Mouse (Mus musculus) urinary bladder, postnatal 25 days (tissue): Measurements from ENCODE around the gene Rab3b.

Experiments
- DNase-seq: peaks from one replicate; pipeline ENCODE4 v3.0.0; 2022; ENCODE audit warnings: low spot score

Gene Rab3b

DNA sequence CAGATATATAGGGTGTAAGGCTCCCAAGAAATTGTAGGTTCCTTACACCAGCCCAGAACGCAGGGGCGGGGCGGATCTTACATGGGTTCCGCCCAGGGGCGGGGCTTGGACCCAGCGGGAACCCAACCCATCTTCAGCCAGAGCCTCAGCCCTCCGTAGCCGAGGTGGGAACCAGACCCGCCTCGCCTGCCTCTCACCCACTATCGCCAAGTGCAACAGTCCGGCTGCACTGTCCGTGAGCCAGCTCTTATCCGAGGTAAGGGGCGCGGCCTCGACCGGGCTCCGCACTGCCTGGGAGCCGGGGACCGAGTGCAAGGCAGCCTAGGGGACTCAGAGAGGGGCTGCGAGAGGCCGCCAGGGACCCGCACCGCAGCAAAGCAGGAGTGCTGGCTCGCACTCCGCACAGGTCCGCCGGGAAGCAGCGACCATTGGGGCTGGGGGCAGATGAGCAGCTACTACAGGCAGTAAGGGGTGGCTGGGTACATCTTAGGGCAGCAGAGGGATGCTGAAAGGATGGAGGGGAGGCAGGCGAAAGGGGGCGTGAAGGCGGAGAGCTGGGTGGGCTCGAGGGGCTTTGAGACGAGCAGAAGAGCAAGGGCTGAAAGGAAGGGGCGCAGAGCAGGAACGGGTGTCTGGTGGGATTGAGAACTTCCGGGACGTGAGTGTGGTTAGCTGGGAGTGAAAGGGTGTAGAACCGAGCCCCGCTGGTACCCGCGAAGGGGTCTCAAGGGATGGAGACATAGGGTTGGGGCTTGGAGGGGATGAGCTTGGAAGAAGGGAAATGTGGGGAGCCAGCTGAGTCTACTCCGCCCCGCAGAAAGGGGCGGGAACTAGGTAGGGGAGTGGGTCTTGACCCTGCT is at the start of gene Rab3b:
Gene Rab3b, plus strand, starts transcription at position 101 of the 860 bp plus-strand sequence.
- peak; percentile 54 for DNase-seq

- DNase-seq = no peak
Observed at GRCm38 (mm10) chr4:108830698-108831097, 48.2 kb upstream of the Rab3b start.

- DNase-seq = peak; percentile 81
Observed at GRCm38 (mm10) chr4:108832916-108833827, 45.7 kb upstream of the Rab3b start, which contains the start of gene Btf3l4. Btf3l4 (minus strand) TSS chr4:108833614.

DNA sequence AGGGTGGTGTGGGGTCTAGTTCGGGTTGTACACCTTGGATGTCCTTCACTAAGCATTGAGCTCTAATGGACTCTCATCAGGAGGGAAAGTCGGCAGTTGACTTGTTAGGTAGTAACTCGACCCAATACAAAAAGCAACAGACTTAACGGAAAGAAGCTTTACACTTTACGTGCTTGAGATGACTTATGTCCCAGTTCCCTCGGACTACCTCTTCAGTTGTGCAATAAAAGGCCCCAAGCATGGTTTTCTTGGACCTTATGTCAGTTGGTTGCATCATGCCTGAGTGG is 45.1 kb upstream of the Rab3b start:
- DNase-seq = no peak

GRCm38 (mm10) chr4:108834115-108834970 is 44.5 kb upstream of the Rab3b start, which contains the start of gene Txndc12:
Txndc12 (plus strand) TSS chr4:108834601.
- DNase-seq = peak; percentile 62

DNA sequence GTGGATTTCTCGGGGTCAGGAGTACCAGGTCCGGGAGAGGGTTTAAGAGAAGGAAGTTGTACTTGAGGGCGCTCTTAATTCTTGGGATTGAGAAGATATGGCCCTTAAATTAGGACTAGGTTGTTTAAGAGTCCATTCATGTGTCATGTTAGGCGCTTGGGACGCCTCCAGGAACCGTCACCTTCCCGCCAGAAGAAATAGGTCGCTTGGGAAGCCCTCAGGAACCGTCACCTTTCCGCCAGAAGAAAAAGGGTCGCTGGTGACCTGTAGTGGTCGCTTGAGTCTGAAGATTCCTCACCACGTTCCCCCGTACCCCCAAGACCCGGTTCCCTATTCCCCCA is 43.9 kb upstream of the Rab3b start:
- DNase-seq = no peak

- DNase-seq = no peak
Observed at GRCm38 (mm10) chr4:108835496-108835895, 43.4 kb upstream of the Rab3b start.

DNA sequence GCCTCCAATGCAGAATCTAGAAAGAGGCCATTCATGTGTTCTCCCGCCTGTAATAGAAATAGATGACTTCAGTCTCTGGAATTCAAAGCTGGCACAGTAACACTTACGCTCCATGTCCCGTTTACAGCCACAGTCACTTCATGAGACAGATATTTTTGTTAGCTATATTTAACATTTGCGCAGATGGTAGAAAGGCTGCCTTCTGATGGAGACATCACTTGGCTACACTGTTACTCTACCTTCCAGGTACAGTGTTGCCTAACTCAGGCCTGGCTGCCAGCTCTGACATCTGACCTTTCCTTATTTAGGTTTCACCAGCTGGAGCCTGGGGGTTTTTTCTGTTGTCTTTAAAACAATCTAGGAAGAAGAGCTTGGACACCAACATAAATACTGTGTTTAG is 40.8 kb upstream of the Rab3b start:
- no peak for DNase-seq

- DNase-seq = no peak
Observed at GRCm38 (mm10) chr4:108841920-108842578, 36.8 kb upstream of the Rab3b start.

GRCm38 (mm10) chr4:108843336-108843735 is 35.5 kb upstream of the Rab3b start:
- DNase-seq = no peak

- no peak for DNase-seq
Observed at GRCm38 (mm10) chr4:108845824-108846569, 32.9 kb upstream of the Rab3b start.

- DNase-seq = peak; percentile 72
Observed at GRCm38 (mm10) chr4:108847715-108848504, 31.0 kb upstream of the Rab3b start, which contains the start of gene Kti12. Kti12 (plus strand) TSS chr4:108847785.

GRCm38 (mm10) chr4:108848505-108848848 is 30.4 kb upstream of the Rab3b start, which contains the start of gene A730015C16Rik:
A730015C16Rik (minus strand) TSS chr4:108848619.
- DNase-seq = peak; percentile 9

DNA sequence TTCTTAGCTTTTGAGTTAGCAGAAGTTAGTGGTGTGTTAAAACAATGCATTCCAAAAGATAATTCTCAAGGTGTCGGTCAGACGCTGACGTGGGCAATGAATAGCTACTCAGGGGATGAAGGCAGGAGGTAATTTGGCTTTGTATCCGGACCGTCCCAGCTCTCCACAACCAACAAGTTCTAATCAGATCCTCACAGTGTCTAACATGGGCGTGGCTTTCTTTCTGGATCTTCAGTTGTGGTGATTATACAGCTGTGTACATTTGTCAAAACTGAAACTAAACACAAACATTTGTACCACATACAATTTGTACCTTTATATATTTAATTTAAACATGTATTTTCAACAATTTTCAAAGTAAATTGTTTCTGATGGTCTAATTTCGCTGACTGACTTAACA is 12.1 kb upstream of the Rab3b start:
- no peak for DNase-seq

DNA sequence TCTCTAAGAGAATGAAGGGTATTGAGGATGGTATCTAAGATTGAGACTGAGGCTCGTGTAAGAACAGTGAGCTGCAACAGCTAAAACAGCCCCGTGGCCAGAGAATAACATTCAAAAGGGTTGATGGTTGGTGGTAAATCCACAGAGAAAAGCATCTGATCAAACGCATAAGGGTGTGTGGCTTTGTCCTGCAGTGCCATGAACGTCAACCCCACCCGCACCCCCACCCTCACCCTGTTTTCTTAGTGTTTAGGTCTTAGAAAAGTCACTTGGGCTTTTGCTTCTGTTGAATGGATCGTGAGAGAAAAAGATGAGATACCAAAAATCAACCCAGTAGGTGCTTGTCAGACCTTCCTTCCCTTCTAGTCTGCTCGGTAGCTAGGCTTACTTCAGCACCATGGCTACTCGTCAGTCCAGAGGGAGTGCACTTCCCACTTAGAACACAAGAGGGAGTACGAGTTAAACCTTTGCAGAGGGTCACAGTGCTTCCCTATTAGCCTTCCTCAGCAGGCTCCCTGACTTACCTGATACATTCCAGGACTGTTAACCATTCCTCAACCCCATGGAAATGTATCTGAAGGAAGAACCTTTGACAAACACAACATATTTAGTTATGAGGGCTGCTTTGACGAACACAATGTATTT is 9.0 kb upstream of the Rab3b start:
- DNase-seq = peak; percentile 75

DNA sequence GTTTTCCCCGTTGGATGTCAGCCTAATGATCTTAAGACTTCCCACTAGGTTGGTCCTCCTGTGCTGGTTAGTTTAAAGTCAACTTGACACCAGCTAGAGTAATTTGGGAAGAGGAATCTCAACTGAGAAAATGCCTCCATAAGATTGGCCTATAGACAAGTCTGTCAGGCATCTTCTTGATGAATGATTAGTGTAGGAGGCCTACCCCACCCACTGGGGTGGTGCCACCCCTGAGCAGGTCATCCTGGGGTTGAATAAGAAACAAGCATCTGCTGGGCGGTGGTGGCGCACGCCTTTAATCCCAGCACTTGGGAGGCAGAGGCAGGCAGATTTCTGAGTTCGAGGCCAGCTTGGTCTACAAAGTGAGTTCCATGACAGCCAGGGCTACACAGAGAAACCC is 5.1 kb upstream of the Rab3b start:
- DNase-seq = no peak

GRCm38 (mm10) chr4:108877901-108878300 is 962 bp upstream of the Rab3b start:
- no peak for DNase-seq

- DNase-seq = no peak
Observed at GRCm38 (mm10) chr4:108883815-108884214, 5.0 kb downstream of the Rab3b start.

DNA sequence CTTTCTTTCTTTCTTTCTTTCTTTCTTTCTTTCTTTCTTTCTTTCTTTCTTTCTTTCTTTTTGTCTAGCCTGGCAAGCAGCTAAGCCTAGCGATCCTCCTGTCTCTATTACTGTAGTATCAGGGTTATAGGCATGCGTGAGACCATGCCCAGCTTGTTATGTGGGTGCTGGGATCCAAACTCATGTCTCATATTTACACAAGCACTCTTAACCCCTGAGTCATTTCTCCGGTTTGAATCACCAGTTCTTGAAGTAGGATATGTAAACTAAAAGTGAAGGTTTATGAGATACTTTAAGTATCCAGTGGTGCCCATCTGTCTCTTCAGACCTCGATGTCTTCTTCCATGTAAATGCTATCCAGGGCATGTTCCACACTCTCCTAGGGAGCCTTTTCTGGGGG is 8.6 kb downstream of the Rab3b start:
- DNase-seq = no peak
